Mouse (Mus musculus) liver, embryonic 15.5 days (tissue): ENCODE data around the gene Spryd3. TPM values are rescaled to one million over a fixed set of nuclear protein-coding genes. Genes with fewer than 3 reads are reported as not detected.

Experiments
- ATAC-seq: fragments of 200-750 bp; cut with Nextera tagmentation; 2 replicates; pipeline ENCODE4 v1.8.0; 2017; ENCODE audit warnings: moderate number of reproducible peaks, mild to moderate bottlenecking, moderate library complexity; ENCODE audit not compliant: insufficient read depth
- H3K27ac ChIP-seq: fragments of 300-500 bp; sonication (generic); replicated peaks from 2 replicates; pipeline ENCODE4 v1.5.1; 2015; ENCODE audit warnings: mild to moderate bottlenecking, inconsistent platforms
- H3K27me3 ChIP-seq: fragments of 300-500 bp; sonication (generic); 2 replicates; pipeline ENCODE4 v1.6.1; 2015; ENCODE audit warnings: mild to moderate bottlenecking, inconsistent platforms
- H3K36me3 ChIP-seq: fragments of 300-500 bp; sonication (generic); replicated peaks from 2 replicates; pipeline ENCODE4 v1.6.1; 2015; ENCODE audit warnings: moderate library complexity, mild to moderate bottlenecking, inconsistent platforms
- H3K4me1 ChIP-seq: fragments of 300-500 bp; sonication (generic); replicated peaks from 2 replicates; pipeline ENCODE4 v1.6.1; 2015; ENCODE audit warnings: inconsistent platforms
- H3K4me2 ChIP-seq: fragments of 300-500 bp; sonication (generic); 2 replicates; pipeline ENCODE4 v1.6.1; 2015; ENCODE audit warnings: moderate library complexity, mild to moderate bottlenecking, inconsistent platforms
- H3K4me3 ChIP-seq: fragments of 300-500 bp; sonication (generic); replicated peaks from 2 replicates; pipeline ENCODE4 v1.5.1; 2015; ENCODE audit warnings: mild to moderate bottlenecking, inconsistent platforms
- H3K9ac ChIP-seq: fragments of 300-500 bp; sonication (generic); 2 replicates; pipeline ENCODE4 v1.6.1; 2015; ENCODE audit warnings: moderate library complexity, mild to moderate bottlenecking, inconsistent platforms
- H3K9me3 ChIP-seq: fragments of 300-500 bp; sonication (generic); replicated peaks from 2 replicates; pipeline ENCODE4 v1.6.1; 2016; ENCODE audit warnings: inconsistent platforms
- WGBS: fragments of 180-500 bp; shearing (Covaris S2); methylation state at CpG from one replicate; pipeline ENCODE4 v1.1.7; 2015; ENCODE audit warnings: mixed read lengths; ENCODE audit not compliant: insufficient replicate concordance; 5-methylcytosine and 5-hydroxymethylcytosine counted together
- polyA plus RNA-seq: library from polyadenylated mRNA; unstranded; fragments of >200 nt; fragmentation: Nextera tagmentation; extraction: Ambion mirVana; gene quantifications from 2 replicates; pipeline ENCODE4 v1.2.1, GENCODE M21; 2015

Gene Spryd3
- polyA plus RNA-seq, 1 experiment from 2014 or later: 12.9 TPM

DNA sequence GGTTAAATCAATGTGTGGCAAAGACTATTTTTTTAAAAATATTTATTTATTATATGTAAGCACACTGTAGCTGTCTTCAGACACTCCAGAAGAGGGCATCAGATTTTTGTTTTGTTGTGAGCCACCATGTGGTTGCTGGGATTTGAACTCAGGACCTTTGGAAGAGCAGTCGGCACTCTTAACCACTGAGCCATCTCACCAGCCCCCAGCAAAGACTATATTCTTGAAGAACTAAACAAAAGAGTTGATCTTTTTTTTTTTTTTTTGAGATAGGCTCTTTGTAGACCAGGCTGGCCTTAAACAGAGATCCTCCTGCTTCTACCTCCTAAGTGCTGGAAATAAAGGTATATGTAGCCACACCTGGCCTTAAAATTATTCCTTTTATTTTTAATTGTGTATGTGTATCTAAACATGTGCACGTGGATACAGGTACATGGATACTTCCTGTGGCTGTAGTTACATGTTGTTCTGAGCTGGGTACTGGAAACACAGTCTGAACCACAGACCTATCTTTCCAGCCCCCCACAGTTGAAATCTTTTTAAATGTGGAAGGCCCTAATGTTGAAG is 58.8 kb downstream of the Spryd3 start:
- Histone ChIP-seq H3K27me3 (no peaks in the 10 kb centered on the region), H3K9me3 (no peaks in the 10 kb centered on the region), H3K27ac (no peak overlapping the region), H3K9ac (no peak overlapping the region), H3K4me2 (no peak overlapping the region), H3K4me3 (no peak overlapping the region), H3K36me3 (peaks cover 28% of the 10 kb centered on the region), H3K4me1 (peaks cover 54% of the 10 kb centered on the region)
- 61% methylated on average over 2 of the region's 2 CpGs for WGBS
- ATAC-seq: no peak

DNA sequence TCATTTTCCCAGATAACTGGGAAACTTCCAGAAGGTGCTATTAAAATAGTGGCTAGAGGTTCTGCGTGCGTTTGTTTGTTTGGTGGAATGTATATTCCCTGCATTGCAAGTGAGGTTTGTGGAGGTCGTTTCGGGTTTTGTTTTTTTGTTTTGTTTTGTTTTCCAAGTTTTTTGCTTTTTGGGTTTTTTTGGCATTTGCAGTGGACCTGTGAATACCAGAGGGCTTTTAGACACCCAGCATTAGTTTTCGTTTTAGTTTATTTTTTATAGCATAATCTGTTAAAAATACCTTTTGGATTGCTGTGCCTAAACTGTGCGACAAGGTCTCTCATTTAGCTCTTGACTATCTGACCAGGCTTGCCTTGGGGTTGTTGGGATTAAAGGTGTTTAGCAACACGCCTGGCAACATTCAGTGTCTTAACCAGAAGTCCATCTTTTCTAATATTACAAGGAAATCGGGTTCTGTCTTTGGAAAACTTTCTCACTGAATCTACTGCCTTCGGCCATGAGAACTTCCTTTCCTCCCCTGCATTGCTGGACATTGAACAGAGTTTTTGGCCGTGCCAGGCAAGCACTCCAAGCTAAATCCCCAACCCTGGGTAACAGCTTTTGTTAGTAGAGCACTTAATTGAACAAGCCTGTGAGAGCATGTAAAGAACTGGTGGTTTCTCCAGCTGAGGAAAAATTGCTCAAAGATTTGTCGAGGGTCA is 61.0 kb downstream of the Spryd3 start:
- Histone ChIP-seq H3K27me3 (no peaks in the 10 kb centered on the region), H3K4me1 (peaks cover 59% of the 10 kb centered on the region), H3K9ac (peak overlapping the region; percentile 94), H3K27ac (peak overlapping the region; percentile 93), H3K4me2 (peak overlapping the region; percentile 93), H3K9me3 (no peaks in the 10 kb centered on the region), H3K4me3 (peak overlapping the region; percentile 93), H3K36me3 (peaks cover 9% of the 10 kb centered on the region)
- WGBS: 2% methylated on average over 11 of the region's 11 CpGs
- no peak for ATAC-seq

DNA sequence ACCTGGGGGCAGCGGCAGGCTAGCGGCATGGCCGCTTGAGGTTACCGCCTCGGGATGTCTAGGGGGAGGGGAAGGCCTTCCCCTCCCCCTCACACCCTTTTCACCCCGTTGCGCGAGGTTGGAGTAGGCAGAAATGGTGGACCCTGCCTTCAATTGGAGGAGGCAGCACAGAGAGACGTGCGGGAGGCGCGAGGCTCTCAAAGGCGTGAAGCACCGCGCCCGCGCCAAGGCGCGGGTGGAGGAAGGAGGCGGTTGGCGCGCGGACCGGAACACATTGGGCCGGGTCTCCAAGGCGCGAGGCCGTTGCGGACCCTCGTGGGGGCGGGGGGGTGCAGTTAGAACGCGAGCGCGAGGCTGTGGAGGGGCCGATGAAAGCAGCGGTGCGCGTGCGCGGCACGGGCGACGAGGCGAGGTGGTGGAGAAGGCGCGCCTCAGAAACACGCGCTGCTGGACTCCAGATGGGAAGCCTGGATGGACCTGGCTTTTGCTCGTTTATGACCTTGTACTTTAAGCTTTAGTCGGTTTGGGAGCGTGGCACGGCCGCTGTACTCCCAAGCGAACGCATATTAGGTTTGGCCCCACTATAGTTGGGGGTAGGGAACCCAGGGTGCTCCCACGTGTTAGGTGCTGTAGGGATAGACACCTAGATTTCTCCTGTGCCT is 61.8 kb downstream of the Spryd3 start:
- Histone ChIP-seq H3K4me2 (peak overlapping the region; percentile 93), H3K27me3 (no peaks in the 10 kb centered on the region), H3K9me3 (no peaks in the 10 kb centered on the region), H3K4me3 (peak overlapping the region; percentile 93), H3K36me3 (peaks cover 7% of the 10 kb centered on the region), H3K4me1 (peaks cover 50% of the 10 kb centered on the region), H3K9ac (peak overlapping the region; percentile 94), H3K27ac (peak overlapping the region; percentile 93)
- ATAC-seq: peak; percentile 29
- WGBS: under 1% methylated on average over 57 of the region's 57 CpGs

DNA sequence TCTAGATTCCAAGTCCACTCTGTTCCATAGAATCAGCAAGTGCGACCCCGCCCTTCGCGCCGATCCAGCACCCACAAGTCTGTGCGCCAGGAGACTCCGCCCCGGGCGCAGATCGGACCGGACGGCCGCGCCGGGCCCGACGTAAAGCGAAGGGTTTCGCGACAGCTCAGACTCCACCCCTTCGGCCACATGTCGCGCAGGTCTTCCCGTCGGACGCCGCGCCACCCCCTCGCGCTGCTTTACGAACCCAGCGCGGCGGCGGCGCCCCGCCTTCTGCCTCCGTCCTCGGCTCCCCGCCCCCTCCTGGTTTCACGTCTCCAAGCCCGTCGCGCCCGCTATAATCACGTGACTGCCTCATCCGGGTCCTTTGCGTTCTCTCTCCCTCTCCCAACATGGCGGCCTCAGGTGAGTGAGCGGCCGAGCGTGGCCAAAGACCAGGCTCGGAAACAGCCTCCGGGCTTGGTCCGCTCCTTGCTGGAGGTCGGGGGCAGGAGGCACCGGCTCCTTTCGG is 62.4 kb downstream of the Spryd3 start, which contains the start of gene Eif4b:
TSS of gene Eif4b (plus strand) at position 215 of the 511 bp plus-strand sequence.
- Histone ChIP-seq H3K4me3 (peak within 1 kb of the TSS; percentile 93), H3K27ac (peak within 1 kb of the TSS; percentile 93), H3K27me3 (0 out of 2 replicates have a peak, but pooled peaks cover under 1% of the 10 kb centered on the region), H3K9ac (peak within 1 kb of the TSS; percentile 94), H3K36me3 (peaks cover under 1% of the 10 kb centered on the region), H3K4me2 (peak within 1 kb of the TSS; percentile 93), H3K9me3 (no peaks in the 10 kb centered on the region), H3K4me1 (peaks cover 46% of the 10 kb centered on the region)
- WGBS: under 1% methylated on average over 58 of the region's 58 CpGs
- peak; percentile 91 for ATAC-seq

DNA sequence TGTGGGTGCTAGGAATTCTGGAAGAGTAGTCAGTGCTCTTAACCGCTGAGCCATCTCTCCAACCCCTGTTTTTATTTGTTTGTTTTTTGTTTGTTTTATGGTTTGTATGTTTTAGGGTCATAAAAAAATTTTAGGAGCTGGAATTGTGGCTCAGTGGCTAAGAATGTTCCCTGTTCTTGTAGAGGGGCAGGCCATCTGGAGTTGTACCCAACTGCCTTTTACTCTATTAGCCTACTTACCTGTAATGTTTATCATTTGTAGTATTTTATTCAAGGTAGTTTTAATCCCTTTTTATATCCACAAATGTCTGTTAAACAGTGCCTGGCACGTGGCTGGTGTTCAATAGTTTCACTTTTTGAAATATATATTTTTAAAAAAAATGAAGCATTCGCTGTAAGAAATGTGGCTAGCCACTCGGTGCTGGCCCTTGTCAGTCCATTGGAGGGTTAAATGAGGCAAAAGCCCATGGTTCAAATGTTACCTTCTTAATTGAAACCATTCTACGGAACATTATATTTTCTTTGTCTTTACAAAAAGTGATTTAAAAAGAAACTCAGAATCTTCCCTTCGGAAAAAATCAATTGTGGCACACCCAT is 63.0 kb downstream of the Spryd3 start:
- 16% methylated on average over 6 of the region's 6 CpGs for WGBS
- no peaks in the 10 kb centered on the region; the same call in 1 of the 2 replicates for H3K36me3 ChIP-seq
- ATAC-seq: peak; percentile 3
- peak overlapping the region; percentile 59 for H3K27ac ChIP-seq
- H3K9me3 ChIP-seq: no peaks in the 10 kb centered on the region
- H3K4me1 ChIP-seq: peaks cover 43% of the 10 kb centered on the region
- H3K4me3 ChIP-seq: peak overlapping the region; percentile 93
- H3K4me2 ChIP-seq: peak overlapping the region; percentile 93
- H3K9ac ChIP-seq: peak overlapping the region; percentile 94
- peaks cover 6% of the 10 kb centered on the region for H3K27me3 ChIP-seq

DNA sequence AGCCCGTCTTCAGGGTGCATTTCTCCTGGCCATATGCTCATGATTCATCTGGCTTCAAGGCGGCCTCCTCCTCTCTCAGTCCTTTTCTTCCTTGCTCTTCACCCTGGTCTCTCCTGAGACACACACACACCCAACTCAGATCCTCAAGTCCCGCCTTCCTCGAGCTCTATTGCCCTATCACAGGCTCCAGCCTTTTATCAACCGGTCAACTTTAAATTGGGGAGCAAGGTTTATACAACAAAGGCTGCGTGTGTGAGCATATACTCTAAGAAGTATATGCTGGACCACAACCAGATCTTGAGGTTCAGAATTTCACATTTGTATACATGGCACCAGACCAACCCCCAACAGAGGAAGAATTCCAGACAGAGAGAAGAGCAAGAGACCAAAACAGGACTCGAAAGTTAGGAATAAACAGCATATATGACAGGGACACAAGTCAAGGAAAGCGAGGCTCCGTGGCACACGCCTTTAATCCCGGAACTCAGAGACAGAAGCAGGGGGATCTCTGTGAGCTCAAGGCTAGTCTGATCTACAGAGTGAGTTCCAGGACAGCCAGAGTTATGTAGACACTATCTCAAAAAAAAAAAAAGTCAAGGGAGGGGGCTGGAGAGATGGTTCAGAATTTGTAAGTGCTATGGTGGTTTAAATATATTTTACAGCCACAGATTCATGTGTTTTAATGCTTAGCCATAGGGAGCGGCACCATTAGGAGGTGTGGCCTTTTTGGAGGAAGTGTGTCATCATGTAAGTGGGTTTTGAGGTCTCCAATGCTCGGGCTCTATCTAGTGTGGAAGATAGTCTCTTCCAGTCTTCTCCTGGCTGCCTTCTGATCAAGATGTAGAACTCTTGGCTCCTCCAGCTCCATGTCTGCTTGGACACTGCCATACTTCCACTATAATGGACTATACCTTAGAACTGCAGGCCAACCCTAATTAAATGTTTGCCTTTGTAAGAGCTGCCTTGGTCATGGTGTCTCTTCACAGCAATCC is 65.3 kb downstream of the Spryd3 start:
- H3K4me3 ChIP-seq: no peak overlapping the region
- WGBS: 51% methylated on average over 13 of the region's 13 CpGs
- H3K4me2 ChIP-seq: no peak overlapping the region
- H3K36me3 ChIP-seq: no peaks in the 10 kb centered on the region
- H3K27me3 ChIP-seq: peaks cover 29% of the 10 kb centered on the region
- peaks cover 36% of the 10 kb centered on the region for H3K4me1 ChIP-seq
- no peak overlapping the region for H3K27ac ChIP-seq
- H3K9me3 ChIP-seq: no peaks in the 10 kb centered on the region
- no peak overlapping the region for H3K9ac ChIP-seq
- ATAC-seq: no peak

Other genes with a start within 250 kb of the Spryd3 start
- not detected in 2 replicates for gene Krt76, start 243.3 kb downstream of the Spryd3 start, polyA plus RNA-seq
- 0.22 and 0.29 TPM in 2 replicates for gene Krt4, start 211.5 kb downstream of the Spryd3 start, polyA plus RNA-seq
- gene Krt79, start 195.9 kb downstream of the Spryd3 start, polyA plus RNA-seq: not detected in 2 replicates
- gene Krt78, start 181.9 kb downstream of the Spryd3 start, polyA plus RNA-seq: 0.06 TPM in 1 of 2 replicates, not detected in the other
- 114 and 118 TPM in 2 replicates for gene Krt8, start 131.8 kb downstream of the Spryd3 start, polyA plus RNA-seq
- 107 and 121 TPM in 2 replicates for gene Krt18, start 108.1 kb downstream of the Spryd3 start, polyA plus RNA-seq
- 43.5 and 48.3 TPM in 2 replicates for gene Eif4b, start 62.5 kb downstream of the Spryd3 start, polyA plus RNA-seq
- gene Tns2, start 35.8 kb downstream of the Spryd3 start, polyA plus RNA-seq: 4.7 and 5.4 TPM in 2 replicates
- gene Igfbp6, start 8.1 kb upstream of the Spryd3 start, polyA plus RNA-seq: 1.8 and 1.9 TPM in 2 replicates
- 33.1 and 34.7 TPM in 2 replicates for gene Soat2, start 14.3 kb upstream of the Spryd3 start, polyA plus RNA-seq
- gene Zfp740, start 67.0 kb upstream of the Spryd3 start, polyA plus RNA-seq: 15.3 and 18.9 TPM in 2 replicates
- 40.5 and 56.5 TPM in 2 replicates for gene Csad, start 68.5 kb upstream of the Spryd3 start, polyA plus RNA-seq
- gene Itgb7, start 95.7 kb upstream of the Spryd3 start, polyA plus RNA-seq: 6.4 and 6.6 TPM in 2 replicates
- 2.8 and 3.0 TPM in 2 replicates for gene Rarg, start 121.3 kb upstream of the Spryd3 start, polyA plus RNA-seq
- gene Gm9918, start 134.3 kb upstream of the Spryd3 start, polyA plus RNA-seq: not detected in 2 replicates
- 24.9 and 25.6 TPM in 2 replicates for gene Mfsd5, start 143.2 kb upstream of the Spryd3 start, polyA plus RNA-seq
- 23.0 and 24.6 TPM in 2 replicates for gene Espl1, start 160.0 kb upstream of the Spryd3 start, polyA plus RNA-seq
- 104 and 114 TPM in 2 replicates for gene Pfdn5, start 189.9 kb upstream of the Spryd3 start, polyA plus RNA-seq
- gene Myg1, start 195.5 kb upstream of the Spryd3 start, polyA plus RNA-seq: 38.1 and 40.1 TPM in 2 replicates
- 41.7 and 48.3 TPM in 2 replicates for gene Aaas, start 214.5 kb upstream of the Spryd3 start, polyA plus RNA-seq
- not detected in 2 replicates for gene Sp7, start 230.9 kb upstream of the Spryd3 start, polyA plus RNA-seq